Mouse (Mus musculus) small intestine, adult 2 months (tissue): Measurements from ENCODE around the gene Sppl3.

ENCODE experiments used
- CTCF ChIP-seq: fragments of 200-500 bp; IDR thresholded peaks from 2 replicates; pipeline ENCODE4 v1.5.1; 2012; ENCODE audit warnings: low read depth, mild to moderate bottlenecking, control low read depth, inconsistent platforms, low read length, moderate library complexity, mixed read lengths; ENCODE audit not compliant: insufficient replicate concordance, insufficient read length; ENCODE audit errors: extremely low read depth
- POLR2A ChIP-seq: fragments of 200-500 bp; IDR thresholded peaks from 2 replicates; pipeline ENCODE4 v1.6.1; 2012; ENCODE audit warnings: low read depth, mild to moderate bottlenecking, control low read depth, inconsistent platforms, low read length, moderate library complexity

- TF ChIP-seq POLR2A (no peak), CTCF (no peak)
These were observed 113.8 kb downstream of the Sppl3 start for GRCm38 (mm10) chr5:115124690-115125089.
